Mouse (Mus musculus) liver, embryonic 14.5 days (tissue): ENCODE measurements around the gene Cacng7. TPM values are rescaled to one million over a fixed set of nuclear protein-coding genes. Genes with fewer than 3 reads are reported as not detected.

Source experiments
- ATAC-seq: fragments of 200-750 bp; cut with Nextera tagmentation; 2 replicates; pipeline ENCODE4 v1.8.0; 2017; ENCODE audit warnings: moderate number of reproducible peaks, mild to moderate bottlenecking, moderate library complexity; ENCODE audit not compliant: insufficient read depth
- DNase-seq, 3 experiments: peaks; one replicate each; pipeline ENCODE4 v3.0.0-alpha.2; 2012 to 2013; ENCODE audit warnings: low read depth in 3 of 3, low spot score in 3 of 3
- H3K27ac ChIP-seq: fragments of 300-500 bp; sonication (generic); 2 replicates; pipeline ENCODE4 v1.5.1; 2014; ENCODE audit warnings: moderate library complexity, mild to moderate bottlenecking, control low read depth, inconsistent platforms
- H3K27me3 ChIP-seq: fragments of 300-500 bp; sonication (generic); 2 replicates; pipeline ENCODE4 v1.6.1; 2014; ENCODE audit warnings: mild to moderate bottlenecking, low read length, moderate library complexity; ENCODE audit not compliant: control insufficient read depth, insufficient read depth
- H3K36me3 ChIP-seq: fragments of 300-500 bp; sonication (generic); replicated peaks from 2 replicates; pipeline ENCODE4 v1.6.1; 2014; ENCODE audit warnings: low read depth; ENCODE audit not compliant: control insufficient read depth, insufficient read depth
- H3K4me1 ChIP-seq, 2 experiments: fragments of 200-500 bp in 1 of 2; fragments of 300-500 bp in 1 of 2; sonication (generic) in 1 of 2; replicated peaks; 2 replicates each; pipeline ENCODE4 v1.6.1; 2012 to 2014; ENCODE audit warnings: antibody characterized with exemption in 1 of 2, inconsistent platforms in 1 of 2, low read length in 1 of 2; ENCODE audit not compliant: control insufficient read depth in 2 of 2, insufficient read depth in 2 of 2
- H3K4me2 ChIP-seq: fragments of 300-500 bp; sonication (generic); 2 replicates; pipeline ENCODE4 v1.6.1; 2014; ENCODE audit warnings: low read depth, mild to moderate bottlenecking, control low read depth, moderate library complexity
- H3K4me3 ChIP-seq, 2 experiments: fragments of 200-500 bp in 1 of 2; fragments of 300-500 bp in 1 of 2; sonication (generic) in 1 of 2; 2 replicates each; pipeline ENCODE4 v1.5.1; 2012 to 2014; ENCODE audit warnings: low read depth in 2 of 2, low read length in 2 of 2, mild to moderate bottlenecking in 2 of 2, control low read depth in 1 of 2, inconsistent platforms in 1 of 2, moderate library complexity in 1 of 2; ENCODE audit not compliant: insufficient read depth in 1 of 2
- H3K9ac ChIP-seq: fragments of 300-500 bp; sonication (generic); replicated peaks from 2 replicates; pipeline ENCODE4 v1.6.1; 2014; ENCODE audit warnings: mild to moderate bottlenecking, control low read depth, moderate library complexity
- H3K9me3 ChIP-seq: fragments of 300-500 bp; sonication (generic); 2 replicates; pipeline ENCODE4 v1.6.1; 2016; ENCODE audit warnings: low read length, mixed read lengths; ENCODE audit not compliant: control insufficient read depth
- CTCF ChIP-seq: IDR thresholded peaks from 2 replicates; pipeline ENCODE4 v1.5.1; 2016; ENCODE audit warnings: antibody characterized with exemption, low read depth, control low read depth
- EP300 ChIP-seq: IDR thresholded peaks from 2 replicates; pipeline ENCODE4 v1.6.1; 2016; ENCODE audit warnings: antibody characterized with exemption, low read depth
- WGBS: fragments of 180-500 bp; shearing (Covaris S2); extraction: QIAGEN DNeasy Blood & Tissue Kit; methylation state at CpG from one replicate; pipeline ENCODE4 v1.1.7; 2014; ENCODE audit not compliant: insufficient replicate concordance; 5-methylcytosine and 5-hydroxymethylcytosine counted together
- polyA plus RNA-seq, 2 experiments: library from polyadenylated mRNA; depleted of rRNA in 1 of 2; stranded (reverse) in 1 of 2; unstranded in 1 of 2; fragments of >200 nt; fragmentation: Nextera tagmentation in 1 of 2; extraction: Ambion mirVana in 1 of 2; gene quantifications; 2 replicates each; pipeline versions ENCODE4 v1.2.1 to v1.2.3; 2012 to 2014

Gene Cacng7
- polyA plus RNA-seq, 2 experiments: 0.49 TPM; not detected in 1

DNA sequence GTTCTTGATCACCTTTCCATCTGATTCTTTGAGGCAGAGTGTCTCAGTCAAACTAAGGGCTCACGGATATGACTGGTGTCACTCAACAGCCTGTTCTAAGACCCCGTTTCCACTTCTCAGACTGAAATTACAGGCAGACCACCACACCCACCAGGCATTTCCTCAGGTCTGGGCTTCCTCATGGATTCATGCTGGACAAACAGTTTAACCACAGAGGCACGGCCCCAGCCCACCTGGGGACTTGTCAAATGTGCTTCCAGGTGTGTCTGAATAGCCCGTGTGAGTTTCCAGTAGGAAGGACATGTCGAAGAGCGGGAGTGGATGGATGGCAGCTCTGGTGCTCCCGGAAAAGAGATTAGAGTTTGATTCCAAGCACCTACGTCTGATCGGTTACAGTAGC lies 17.0 kb downstream of the Cacng7 start:
- ATAC-seq: no peak
- DNase-seq: no peak
- Histone ChIP-seq H3K36me3 (no peaks in the 10 kb centered on the region), H3K27ac (no peak overlapping the region), H3K9me3 (no peaks in the 10 kb centered on the region), H3K9ac (no peak overlapping the region), H3K27me3 (no peaks in the 10 kb centered on the region), H3K4me1 (no peaks in the 10 kb centered on the region), H3K4me2 (no peak overlapping the region), H3K4me3 (no peak overlapping the region)
- WGBS: 71% methylated on average over 9 of the region's 9 CpGs
- TF ChIP-seq CTCF (no peak), EP300 (no peak)

- ATAC-seq (no peak), DNase-seq (no peak)
- whole genome bisulfite sequencing: 62% methylated on average over 1 of the region's 1 CpGs
- H3K4me2 ChIP-seq: no peak overlapping the region
- no peak overlapping the region for H3K4me3 ChIP-seq
- H3K9me3 ChIP-seq: no peaks in the 10 kb centered on the region
- no peak overlapping the region for H3K27ac ChIP-seq
- H3K4me1 ChIP-seq: no peaks in the 10 kb centered on the region
- no peak overlapping the region for H3K9ac ChIP-seq
- H3K27me3 ChIP-seq: no peaks in the 10 kb centered on the region
- no peaks in the 10 kb centered on the region for H3K36me3 ChIP-seq
- no peak for TF ChIP-seq EP300
Measured at GRCm38 (mm10) chr7:3351536-3351935, 18.8 kb downstream of the Cacng7 start.

GRCm38 (mm10) chr7:3354850-3355249 lies 22.1 kb downstream of the Cacng7 start:
- no peak for ATAC-seq
- DNase-seq: no peak
- Histone ChIP-seq H3K9me3 (no peaks in the 10 kb centered on the region), H3K4me2 (no peak overlapping the region), H3K27ac (no peak overlapping the region), H3K27me3 (no peaks in the 10 kb centered on the region), H3K36me3 (no peaks in the 10 kb centered on the region), H3K4me1 (no peaks in the 10 kb centered on the region), H3K4me3 (no peak overlapping the region), H3K9ac (no peak overlapping the region)
- TF ChIP-seq EP300 (no peak), CTCF (no peak)
- WGBS: 73% methylated on average over 6 of the region's 6 CpGs

- Histone ChIP-seq H3K4me1 (no peaks in the 10 kb centered on the region), H3K27me3 (peaks cover under 1% of the 10 kb centered on the region), H3K9ac (no peak overlapping the region), H3K36me3 (no peaks in the 10 kb centered on the region), H3K9me3 (no peaks in the 10 kb centered on the region), H3K4me2 (no peak overlapping the region), H3K27ac (no peak overlapping the region), H3K4me3 (no peak overlapping the region)
- ATAC-seq (no peak), DNase-seq (no peak)
- TF ChIP-seq CTCF (no peak), EP300 (no peak)
- WGBS: 54% methylated on average over 1 of the region's 1 CpGs
Measured at GRCm38 (mm10) chr7:3360678-3361077, 27.9 kb downstream of the Cacng7 start.

- Histone ChIP-seq H3K9ac (no peak overlapping the region), H3K4me3 (no peak overlapping the region), H3K27me3 (peaks cover 20% of the 10 kb centered on the region), H3K36me3 (no peaks in the 10 kb centered on the region), H3K9me3 (no peaks in the 10 kb centered on the region), H3K4me1 (no peaks in the 10 kb centered on the region), H3K4me2 (no peak overlapping the region), H3K27ac (no peak overlapping the region)
- DNase-seq: no peak
- 15% methylated on average over 11 of the region's 11 CpGs for WGBS
- ATAC-seq: no peak
- TF ChIP-seq CTCF (no peak), EP300 (no peak)
Measured at GRCm38 (mm10) chr7:3365547-3366279, 33.0 kb downstream of the Cacng7 start.
